Mouse (Mus musculus) left cerebral cortex, adult 2 months (tissue): Measurements from ENCODE around the gene Fxyd3. TPM values are rescaled to one million over a fixed set of nuclear protein-coding genes. Genes with fewer than 3 reads are reported as not detected.
A peak's percentile ranks its signal among the peaks of the same experiment; 100 is the strongest.

Source experiments
- DNase-seq, 2 experiments: peaks; one replicate each; pipeline ENCODE4 v3.0.0; 2021 to 2022; ENCODE audit warnings: low spot score in 2 of 2, mixed read lengths in 1 of 2; ENCODE audit errors: extremely low spot score in 1 of 2
- H3K27ac ChIP-seq: fragments of 200-600 bp; 2 replicates; pipeline ENCODE4 v1.8.1; 2022
- H3K4me3 ChIP-seq: fragments of 200-600 bp; 2 replicates; pipeline ENCODE4 v1.8.1; 2022
- CTCF ChIP-seq: fragments of 200-600 bp; IDR thresholded peaks from 2 replicates; pipeline ENCODE4 v1.8.1; 2022; ENCODE audit warnings: antibody characterized with exemption, mild to moderate bottlenecking, moderate library complexity
- intact Hi-C: fragments of 180-260 bp; cut with DNase I; formaldehyde crosslinking; loops from one replicate; pipeline ENCODE4 v1.15.1; 2025
- total RNA-seq, 2 experiments: library from RNA; stranded (reverse); gene quantifications; 2 replicates each; pipeline ENCODE4 v1.2.3; 2021

Fxyd3 gene
- total RNA-seq, 2 experiments from 2014 or later = not detected

- no peak for DNase-seq
- TF ChIP-seq CTCF = no peak
- intact Hi-C loops = no loop called here
- Histone ChIP-seq H3K4me3 (no peak overlapping the region), H3K27ac (no peak overlapping the region)
Measured at GRCm38 (mm10) chr7:31063074-31063560, 13.4 kb downstream of the Fxyd3 start.

GRCm38 (mm10) chr7:31060621-31061010 lies 15.9 kb downstream of the Fxyd3 start:
- intact Hi-C loops = no loop called here
- no peak for DNase-seq
- TF ChIP-seq CTCF = no peak
- no peak overlapping the region for H3K4me3 ChIP-seq
- peak overlapping the region; percentile 32; the same call in 1 of the 2 replicates for H3K27ac ChIP-seq

GRCm38 (mm10) chr7:31059919-31060620 lies 16.4 kb downstream of the Fxyd3 start:
- no peak for TF ChIP-seq CTCF
- Histone ChIP-seq H3K27ac (peak overlapping the region; percentile 44; the same call in 1 of the 2 replicates), H3K4me3 (no peak overlapping the region)
- DNase-seq = no peak
- intact Hi-C loops = loop anchor here (1.0 kb wide), 2 partner anchors 18 to 37 kb away; no protein-coding TSS in a partner anchor

GRCm38 (mm10) chr7:31059108-31059507 lies 17.4 kb downstream of the Fxyd3 start, which contains the start of gene Lgi4:
Gene Lgi4, plus strand, starts transcription at chr7:31059342.
- TF ChIP-seq CTCF = peak; percentile 99
- peak; percentile 80 to 89 for DNase-seq
- peak within 1 kb of the TSS; percentile 44; the same call in 1 of the 2 replicates for H3K27ac ChIP-seq
- H3K4me3 ChIP-seq = no peak within 1 kb of the TSS
- intact Hi-C loops = loop anchor here (1.0 kb wide), 2 partner anchors 19 to 38 kb away; no protein-coding TSS in a partner anchor

GRCm38 (mm10) chr7:31058211-31058610 lies 18.3 kb downstream of the Fxyd3 start:
- no peak for TF ChIP-seq CTCF
- no peak overlapping the region for H3K27ac ChIP-seq
- no peak overlapping the region for H3K4me3 ChIP-seq
- DNase-seq = no peak
- intact Hi-C loops = no loop called here

GRCm38 (mm10) chr7:31057730-31058129 lies 18.8 kb downstream of the Fxyd3 start:
- Histone ChIP-seq H3K27ac (no peak overlapping the region), H3K4me3 (no peak overlapping the region)
- TF ChIP-seq CTCF = no peak
- no peak for DNase-seq
- intact Hi-C loops = no loop called here

- no peak for TF ChIP-seq CTCF
- Histone ChIP-seq H3K27ac (no peak within 1 kb of the TSS), H3K4me3 (no peak within 1 kb of the TSS)
- intact Hi-C loops = no loop called here
- no peak for DNase-seq
Measured at GRCm38 (mm10) chr7:31057071-31057470, 19.4 kb downstream of the Fxyd3 start, which contains the start of gene Fxyd1. Gene Fxyd1, minus strand, starts transcription at chr7:31057199.

- no peak overlapping the region for H3K27ac ChIP-seq
- TF ChIP-seq CTCF = no peak
- intact Hi-C loops = no loop called here
Measured at GRCm38 (mm10) chr7:31056448-31056847, 20.1 kb downstream of the Fxyd3 start.

GRCm38 (mm10) chr7:31055883-31056282 lies 20.6 kb downstream of the Fxyd3 start:
- no peak for TF ChIP-seq CTCF
- DNase-seq = no peak
- H3K27ac ChIP-seq = no peak overlapping the region
- intact Hi-C loops = no loop called here
- H3K4me3 ChIP-seq = no peak overlapping the region

More at GRCm38 (mm10) chr7:31056448-31056847, 20.1 kb downstream of the Fxyd3 start:
- no peak for DNase-seq
- H3K4me3 ChIP-seq = no peak overlapping the region

- intact Hi-C loops = no loop called here
- TF ChIP-seq CTCF = no peak
- DNase-seq = peak; percentile 44 to 64
- peak overlapping the region; percentile 97 for H3K27ac ChIP-seq
- H3K4me3 ChIP-seq = peak overlapping the region; percentile 9
Measured at GRCm38 (mm10) chr7:31055354-31055824, 21.1 kb downstream of the Fxyd3 start.

- peak overlapping the region; percentile 97 for H3K27ac ChIP-seq
- intact Hi-C loops = loop anchor here (5.0 kb wide), 1 partner anchor 82 kb away; the partner anchor contains the start of genes Fam187b and Lsr
Measured at GRCm38 (mm10) chr7:31054661-31055320, 21.7 kb downstream of the Fxyd3 start.

More at GRCm38 (mm10) chr7:31054661-31055320, 21.7 kb downstream of the Fxyd3 start:
- no peak for TF ChIP-seq CTCF
- peak overlapping the region; percentile 9 for H3K4me3 ChIP-seq
- DNase-seq = no peak
